Mouse (Mus musculus): ENCODE measurements around the gene Prr23a2. TPM values are rescaled to one million over a fixed set of nuclear protein-coding genes. Genes with fewer than 3 reads are reported as not detected.
A peak's percentile ranks its signal among the peaks of the same experiment; 100 is the strongest.
"Not testable (repeated sequence)": the region's sequence is repeated elsewhere in the genome, so short reads cannot be mapped to it uniquely, and the experiment has no call there.

The Prr23a2 gene
- not detected in 2 replicates for total RNA-seq (2014; rRNA removed; ENCODE audit: low replicate concordance)
- polyA plus RNA-seq (2015; fragmentation: Nextera tagmentation; extraction: Ambion mirVana) = not detected in 2 replicates

GRCm38 (mm10) chr9:98856210-98856609 is at the start of gene Prr23a2:
TSS of gene Prr23a2 (plus strand) at chr9:98856494.
- Histone ChIP-seq H3K36me3 (replicated peaks; ENCODE audit: control insufficient read depth, insufficient read depth, low read length) (no peaks in the 10 kb centered on the region), H3K4me2 (ENCODE audit: low read depth, low read length) (no peak within 1 kb of the TSS), H3K4me1 (ENCODE audit: control insufficient read depth, insufficient read depth) (no peaks in the 10 kb centered on the region), H3K4me3 (ENCODE audit: low read depth, low read length) (no peak within 1 kb of the TSS), H3K9me3 (replicated peaks; ENCODE audit: control insufficient read depth, low read length) (no peaks in the 10 kb centered on the region), H3K9ac (replicated peaks; ENCODE audit: low read depth, low read length) (no peak within 1 kb of the TSS), H3K27ac (ENCODE audit: low read depth) (no peak within 1 kb of the TSS), H3K27me3 (ENCODE audit: control insufficient read depth, insufficient read depth, low read length) (no peaks in the 10 kb centered on the region)
- WGBS = 52% methylated on average over 18 of the region's 18 CpGs
- TF ChIP-seq EP300 (IDR thresholded peaks at IDR 0.05; ENCODE audit: low read depth) = no peak
- TF ChIP-seq CTCF (IDR thresholded peaks at IDR 0.05; ENCODE audit: low read depth) = no peak
- ATAC-seq (ENCODE audit: insufficient read depth, low read depth) = no peak
- DNase-seq (ENCODE audit: low spot score) = no peak

- no peak for TF ChIP-seq CTCF (IDR thresholded peaks at IDR 0.05; ENCODE audit: low read depth)
- TF ChIP-seq EP300 (IDR thresholded peaks at IDR 0.05; ENCODE audit: low read depth) = no peak
- 79% methylated on average over 8 of the region's 8 CpGs for WGBS
- Histone ChIP-seq H3K4me1 (ENCODE audit: control insufficient read depth, insufficient read depth) (no peaks in the 10 kb centered on the region), H3K27ac (ENCODE audit: low read depth) (no peak overlapping the region), H3K4me3 (ENCODE audit: low read depth, low read length) (no peak overlapping the region), H3K9ac (replicated peaks; ENCODE audit: low read depth, low read length) (no peak overlapping the region), H3K36me3 (replicated peaks; ENCODE audit: control insufficient read depth, insufficient read depth, low read length) (no peaks in the 10 kb centered on the region), H3K4me2 (ENCODE audit: low read depth, low read length) (no peak overlapping the region), H3K9me3 (replicated peaks; ENCODE audit: control insufficient read depth, low read length) (no peaks in the 10 kb centered on the region), H3K27me3 (ENCODE audit: control insufficient read depth, insufficient read depth, low read length) (no peaks in the 10 kb centered on the region)
- no peak for DNase-seq (ENCODE audit: low spot score)
- no peak for ATAC-seq (ENCODE audit: insufficient read depth, low read depth)
Measured at GRCm38 (mm10) chr9:98807631-98808030, 48.7 kb upstream of the Prr23a2 start.

GRCm38 (mm10) chr9:98809526-98809925 is 46.8 kb upstream of the Prr23a2 start:
- H3K4me3 ChIP-seq (ENCODE audit: low read depth, low read length); H3K9me3 ChIP-seq (replicated peaks; ENCODE audit: control insufficient read depth, low read length); H3K4me2 ChIP-seq (ENCODE audit: low read depth, low read length); H3K36me3 ChIP-seq (replicated peaks; ENCODE audit: control insufficient read depth, insufficient read depth, low read length); H3K4me1 ChIP-seq (ENCODE audit: control insufficient read depth, insufficient read depth); H3K9ac ChIP-seq (replicated peaks; ENCODE audit: low read depth, low read length); H3K27me3 ChIP-seq (ENCODE audit: control insufficient read depth, insufficient read depth, low read length); ATAC-seq (ENCODE audit: insufficient read depth, low read depth); H3K27ac ChIP-seq (ENCODE audit: low read depth): not testable (repeated sequence)
- peak; percentile 32 for DNase-seq (ENCODE audit: low spot score)
- TF ChIP-seq CTCF (IDR thresholded peaks at IDR 0.05; ENCODE audit: low read depth) = peak; percentile 58
- WGBS = 50% methylated on average over 2 of the region's 2 CpGs

GRCm38 (mm10) chr9:98816066-98816465 is 40.2 kb upstream of the Prr23a2 start:
- TF ChIP-seq CTCF (IDR thresholded peaks at IDR 0.05; ENCODE audit: low read depth) = no peak
- no peak for TF ChIP-seq EP300 (IDR thresholded peaks at IDR 0.05; ENCODE audit: low read depth)
- H3K9ac ChIP-seq (replicated peaks; ENCODE audit: low read depth, low read length) = no peak overlapping the region
- no peaks in the 10 kb centered on the region for H3K4me1 ChIP-seq (ENCODE audit: control insufficient read depth, insufficient read depth)
- no peak overlapping the region for H3K4me2 ChIP-seq (ENCODE audit: low read depth, low read length)
- H3K9me3 ChIP-seq (replicated peaks; ENCODE audit: control insufficient read depth, low read length) = no peaks in the 10 kb centered on the region
- no peak overlapping the region for H3K4me3 ChIP-seq (ENCODE audit: low read depth, low read length)
- WGBS = 63% methylated on average over 3 of the region's 3 CpGs
- no peaks in the 10 kb centered on the region for H3K36me3 ChIP-seq (replicated peaks; ENCODE audit: control insufficient read depth, insufficient read depth, low read length)
- no peak for ATAC-seq (ENCODE audit: insufficient read depth, low read depth)
- no peak overlapping the region for H3K27ac ChIP-seq (ENCODE audit: low read depth)
- no peak for DNase-seq (ENCODE audit: low spot score)
- no peaks in the 10 kb centered on the region for H3K27me3 ChIP-seq (ENCODE audit: control insufficient read depth, insufficient read depth, low read length)

GRCm38 (mm10) chr9:98817592-98817991 is 38.7 kb upstream of the Prr23a2 start:
- WGBS = 68% methylated on average over 7 of the region's 7 CpGs

GRCm38 (mm10) chr9:98818971-98819370 is 37.3 kb upstream of the Prr23a2 start:
- H3K36me3 ChIP-seq (replicated peaks; ENCODE audit: control insufficient read depth, insufficient read depth, low read length) = no peaks in the 10 kb centered on the region
- WGBS = 56% methylated on average over 5 of the region's 5 CpGs
- no peaks in the 10 kb centered on the region for H3K27me3 ChIP-seq (ENCODE audit: control insufficient read depth, insufficient read depth, low read length)
- no peak for ATAC-seq (ENCODE audit: insufficient read depth, low read depth)
- no peak for TF ChIP-seq CTCF (IDR thresholded peaks at IDR 0.05; ENCODE audit: low read depth)
- TF ChIP-seq EP300 (IDR thresholded peaks at IDR 0.05; ENCODE audit: low read depth) = no peak
- H3K9me3 ChIP-seq (replicated peaks; ENCODE audit: control insufficient read depth, low read length) = 0 out of 2 replicates have a peak, but pooled peaks cover 3% of the 10 kb centered on the region
- DNase-seq (ENCODE audit: low spot score) = no peak
- no peak overlapping the region for H3K27ac ChIP-seq (ENCODE audit: low read depth)
- H3K4me2 ChIP-seq (ENCODE audit: low read depth, low read length) = no peak overlapping the region
- no peaks in the 10 kb centered on the region for H3K4me1 ChIP-seq (ENCODE audit: control insufficient read depth, insufficient read depth)
- no peak overlapping the region for H3K4me3 ChIP-seq (ENCODE audit: low read depth, low read length)
- H3K9ac ChIP-seq (replicated peaks; ENCODE audit: low read depth, low read length) = no peak overlapping the region

More at GRCm38 (mm10) chr9:98817592-98817991, 38.7 kb upstream of the Prr23a2 start:
- Histone ChIP-seq H3K4me1 (ENCODE audit: control insufficient read depth, insufficient read depth) (no peaks in the 10 kb centered on the region), H3K27me3 (ENCODE audit: control insufficient read depth, insufficient read depth, low read length) (no peaks in the 10 kb centered on the region), H3K9ac (replicated peaks; ENCODE audit: low read depth, low read length) (no peak overlapping the region), H3K36me3 (replicated peaks; ENCODE audit: control insufficient read depth, insufficient read depth, low read length) (no peaks in the 10 kb centered on the region), H3K4me3 (ENCODE audit: low read depth, low read length) (no peak overlapping the region), H3K9me3 (replicated peaks; ENCODE audit: control insufficient read depth, low read length) (0 out of 2 replicates have a peak, but pooled peaks cover 2% of the 10 kb centered on the region), H3K27ac (ENCODE audit: low read depth) (no peak overlapping the region), H3K4me2 (ENCODE audit: low read depth, low read length) (no peak overlapping the region)
- TF ChIP-seq CTCF (IDR thresholded peaks at IDR 0.05; ENCODE audit: low read depth) = no peak
- no peak for TF ChIP-seq EP300 (IDR thresholded peaks at IDR 0.05; ENCODE audit: low read depth)
- ATAC-seq (ENCODE audit: insufficient read depth, low read depth) = no peak
- no peak for DNase-seq (ENCODE audit: low spot score)
